Mouse (Mus musculus): ENCODE results near the gene Plaur. TPM values are rescaled to one million over a fixed set of nuclear protein-coding genes. Genes with fewer than 3 reads are reported as not detected.
A peak's percentile ranks its signal among the peaks of the same experiment; 100 is the strongest.

Plaur gene
- polyA plus RNA-seq, 1 experiment from 2014 or later = 8.7 TPM

DNA sequence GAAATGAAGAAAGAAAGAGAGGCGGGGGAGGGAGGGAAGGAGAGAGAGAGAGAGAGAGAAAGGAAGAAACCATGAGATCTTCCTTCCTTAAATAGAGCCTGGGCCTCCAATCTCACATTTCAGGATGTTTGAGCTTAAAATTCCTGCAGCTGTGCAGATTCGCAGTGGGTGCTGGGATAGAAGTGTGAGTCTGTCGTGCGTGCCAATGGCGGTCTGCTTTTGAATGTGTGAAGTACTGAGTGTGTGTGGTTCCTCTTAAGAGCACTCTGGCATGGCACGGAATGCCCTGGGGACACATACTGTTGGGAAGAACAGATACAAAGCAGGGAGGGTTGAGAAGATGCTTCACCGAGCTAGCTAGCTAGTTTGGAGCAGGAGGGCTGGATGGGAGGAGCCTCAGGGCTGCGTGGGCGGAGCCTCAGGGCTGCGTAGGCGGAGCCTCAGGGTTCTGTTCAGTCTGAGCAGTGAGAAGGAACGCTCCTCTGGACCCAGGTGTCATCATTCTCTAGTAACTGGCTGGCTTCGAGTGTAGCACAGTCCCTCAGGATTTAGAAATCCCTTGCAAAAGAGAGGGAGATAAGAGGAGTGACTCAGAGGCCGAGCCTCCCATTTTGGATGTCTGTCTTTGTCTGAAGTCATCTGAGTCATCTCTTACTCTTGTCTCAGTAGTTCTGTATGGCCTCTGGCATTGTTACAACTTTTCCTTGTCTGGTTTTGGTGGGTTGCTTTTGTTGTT is 13.3 kb upstream of the Plaur start:
- no peaks in the 10 kb centered on the region for H3K4me1 ChIP-seq (replicated peaks)
- H3K9ac ChIP-seq = no peak overlapping the region
- H3K4me2 ChIP-seq (replicated peaks) = no peak overlapping the region
- no peaks in the 10 kb centered on the region for H3K27me3 ChIP-seq (replicated peaks)
- no peak overlapping the region for H3K27ac ChIP-seq
- 46% methylated on average over 14 of the region's 14 CpGs for WGBS
- H3K9me3 ChIP-seq = no peaks in the 10 kb centered on the region
- no peak overlapping the region for H3K4me3 ChIP-seq (replicated peaks)
- H3K36me3 ChIP-seq = no peaks in the 10 kb centered on the region
- ATAC-seq = 0 out of 2 replicates have a peak, but pooled peaks have one; percentile 27

DNA sequence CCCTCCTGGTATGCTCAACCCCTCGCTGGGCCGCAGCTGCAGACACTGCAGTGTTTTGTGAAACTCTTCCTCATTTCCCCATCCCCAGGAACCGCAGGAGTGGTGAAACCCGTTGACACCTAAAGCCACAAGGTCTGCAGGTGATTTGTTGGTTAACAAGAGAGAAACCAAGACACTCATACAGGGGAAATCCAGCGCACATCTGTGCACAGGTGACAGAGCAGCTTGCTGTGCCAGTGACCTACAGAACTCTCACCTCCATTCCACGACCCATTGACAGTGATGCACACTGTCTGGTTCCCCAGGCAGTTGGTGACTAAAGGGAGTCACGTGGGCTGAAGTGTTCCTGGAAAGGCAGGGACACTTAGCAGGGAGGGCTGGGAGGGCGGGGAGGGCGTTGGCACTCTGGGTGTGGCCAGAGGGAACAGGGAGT is 11.7 kb upstream of the Plaur start:
- H3K4me3 ChIP-seq (replicated peaks) = no peak overlapping the region
- WGBS = 48% methylated on average over 9 of the region's 9 CpGs
- H3K4me1 ChIP-seq (replicated peaks) = no peaks in the 10 kb centered on the region
- ATAC-seq = peak; percentile 56
- H3K9me3 ChIP-seq = no peaks in the 10 kb centered on the region
- H3K4me2 ChIP-seq (replicated peaks) = no peak overlapping the region
- no peak overlapping the region for H3K27ac ChIP-seq
- H3K27me3 ChIP-seq (replicated peaks) = no peaks in the 10 kb centered on the region
- H3K36me3 ChIP-seq = no peaks in the 10 kb centered on the region
- no peak overlapping the region for H3K9ac ChIP-seq

DNA sequence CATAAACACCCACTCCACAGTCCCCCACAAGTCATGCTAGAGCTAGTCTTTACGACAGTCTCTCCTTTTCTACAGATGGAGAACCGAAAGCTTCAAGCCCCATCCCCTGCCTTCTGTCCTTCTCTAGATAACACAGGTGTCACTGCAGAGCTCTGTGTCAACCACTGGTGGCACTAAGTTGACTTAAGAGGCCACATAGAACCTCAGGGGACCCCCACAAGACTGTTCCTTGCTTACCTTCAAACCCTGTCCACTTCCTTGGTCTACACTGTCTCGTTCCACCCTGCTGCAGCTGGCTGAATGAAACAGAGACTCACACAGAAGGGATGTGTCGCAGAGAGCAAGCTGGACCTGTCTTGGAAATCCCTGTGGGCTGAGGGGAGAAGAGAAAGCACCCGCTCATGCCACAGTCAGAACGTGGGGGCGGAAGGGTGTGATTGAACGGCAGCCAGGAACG is 10.4 kb upstream of the Plaur start, which contains the start of gene Irgc1:
TSS of gene Irgc1 (minus strand) at position 443 of the 457 bp plus-strand sequence.
- WGBS = 75% methylated on average over 9 of the region's 9 CpGs
- no peak for ATAC-seq

DNA sequence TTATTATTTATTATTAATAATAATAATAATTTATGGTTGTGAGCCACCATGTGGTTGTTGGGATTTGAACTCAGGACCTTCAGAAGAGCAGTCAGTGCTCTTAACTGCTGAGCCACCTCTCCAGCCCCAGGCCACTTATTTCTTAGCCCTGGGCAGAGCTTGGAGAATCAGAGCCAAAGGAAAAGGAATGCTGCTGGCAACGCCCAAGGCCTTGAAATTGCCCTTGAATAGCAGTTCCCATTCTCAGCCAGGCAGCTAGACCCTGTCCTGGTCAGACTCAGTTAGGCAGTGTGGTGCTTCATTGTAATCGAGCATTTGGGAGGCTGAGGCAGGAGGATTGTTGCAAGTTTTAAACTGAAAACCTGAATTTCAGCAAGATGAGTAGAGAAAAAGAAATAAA is 8.1 kb upstream of the Plaur start:
- H3K9me3 ChIP-seq = no peaks in the 10 kb centered on the region
- H3K9ac ChIP-seq = no peak overlapping the region
- WGBS = 67% methylated on average over 2 of the region's 2 CpGs
- no peaks in the 10 kb centered on the region for H3K36me3 ChIP-seq
- H3K27me3 ChIP-seq (replicated peaks) = no peaks in the 10 kb centered on the region
- no peak overlapping the region for H3K4me3 ChIP-seq (replicated peaks)
- no peaks in the 10 kb centered on the region for H3K4me1 ChIP-seq (replicated peaks)
- H3K27ac ChIP-seq = no peak overlapping the region
- H3K4me2 ChIP-seq (replicated peaks) = no peak overlapping the region
- no peak for ATAC-seq

More for the DNA sequence above, 10.4 kb upstream of the Plaur start, which contains the start of gene Irgc1:
- no peak within 1 kb of the TSS for H3K4me3 ChIP-seq (replicated peaks)
- H3K4me2 ChIP-seq (replicated peaks) = no peak within 1 kb of the TSS
- H3K9me3 ChIP-seq = no peaks in the 10 kb centered on the region
- no peaks in the 10 kb centered on the region for H3K27me3 ChIP-seq (replicated peaks)
- no peaks in the 10 kb centered on the region for H3K36me3 ChIP-seq
- no peak within 1 kb of the TSS for H3K27ac ChIP-seq
- H3K4me1 ChIP-seq (replicated peaks) = no peaks in the 10 kb centered on the region
- no peak within 1 kb of the TSS for H3K9ac ChIP-seq

DNA sequence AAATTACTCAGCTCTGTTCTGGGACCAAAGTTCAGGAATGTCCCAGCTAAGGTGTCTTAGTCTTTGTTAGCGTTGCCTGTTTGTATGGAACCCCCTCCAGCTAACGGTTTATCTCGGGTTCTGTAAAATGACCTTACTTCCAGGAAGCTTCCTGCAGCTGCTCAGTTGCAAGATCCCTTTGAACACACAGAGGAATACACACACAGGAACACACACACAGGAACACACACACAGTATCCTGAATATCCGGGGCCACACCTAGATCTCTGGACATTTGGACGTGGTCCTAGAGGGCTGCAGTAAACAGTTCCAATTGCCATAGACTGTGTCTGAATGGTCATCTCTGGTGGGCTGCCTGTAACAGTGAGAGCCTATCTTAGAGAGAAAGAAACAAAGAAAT is 6.6 kb upstream of the Plaur start:
- no peak overlapping the region for H3K4me2 ChIP-seq (replicated peaks)
- H3K9ac ChIP-seq = no peak overlapping the region
- ATAC-seq = no peak
- H3K27ac ChIP-seq = no peak overlapping the region
- no peaks in the 10 kb centered on the region for H3K9me3 ChIP-seq
- H3K36me3 ChIP-seq = no peaks in the 10 kb centered on the region
- H3K4me1 ChIP-seq (replicated peaks) = peaks cover 9% of the 10 kb centered on the region; the same call in 1 of the 2 replicates
- H3K27me3 ChIP-seq (replicated peaks) = no peaks in the 10 kb centered on the region
- no peak overlapping the region for H3K4me3 ChIP-seq (replicated peaks)
- 67% methylated on average over 5 of the region's 5 CpGs for WGBS

DNA sequence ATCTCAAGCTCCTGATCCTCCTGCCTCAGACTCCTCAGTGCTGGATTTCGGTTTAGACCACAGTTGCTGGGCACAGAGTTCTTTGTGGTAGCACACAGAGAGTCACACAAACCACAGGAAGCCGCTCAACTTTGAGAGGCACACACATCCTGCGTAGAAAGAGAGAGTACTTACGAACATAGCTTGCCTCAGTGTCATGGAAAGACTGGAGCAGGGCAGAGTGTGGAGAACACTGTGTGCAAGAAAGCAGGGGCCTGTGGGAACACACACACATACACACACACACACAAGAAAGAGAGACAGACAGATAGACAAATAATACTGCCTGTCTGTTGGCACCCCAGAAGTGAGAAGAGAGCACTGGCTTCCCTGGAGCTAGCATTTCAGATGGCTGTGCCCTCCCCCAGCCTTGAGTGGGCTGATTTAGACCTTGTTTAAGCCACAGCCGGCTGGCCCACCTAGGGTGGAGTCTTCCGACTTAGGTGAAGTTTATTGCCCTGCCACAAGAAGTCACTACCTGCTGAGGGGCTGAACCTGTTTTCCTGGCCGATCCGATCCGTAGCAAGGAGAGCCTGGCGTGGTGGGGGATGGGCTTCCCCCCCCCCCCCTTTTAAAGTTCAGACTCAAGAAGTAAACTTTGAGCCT is 4.4 kb upstream of the Plaur start:
- Histone ChIP-seq H3K9ac (0 out of 2 replicates have a peak overlapping the region, but pooled peaks have one; percentile 17), H3K36me3 (no peaks in the 10 kb centered on the region), H3K27me3 (replicated peaks) (no peaks in the 10 kb centered on the region), H3K4me2 (replicated peaks) (no peak overlapping the region), H3K27ac (no peak overlapping the region), H3K9me3 (no peaks in the 10 kb centered on the region), H3K4me3 (replicated peaks) (no peak overlapping the region), H3K4me1 (replicated peaks) (peaks cover 19% of the 10 kb centered on the region)
- ATAC-seq = 0 out of 2 replicates have a peak, but pooled peaks have one; percentile 14
- WGBS = 51% methylated on average over 10 of the region's 10 CpGs

DNA sequence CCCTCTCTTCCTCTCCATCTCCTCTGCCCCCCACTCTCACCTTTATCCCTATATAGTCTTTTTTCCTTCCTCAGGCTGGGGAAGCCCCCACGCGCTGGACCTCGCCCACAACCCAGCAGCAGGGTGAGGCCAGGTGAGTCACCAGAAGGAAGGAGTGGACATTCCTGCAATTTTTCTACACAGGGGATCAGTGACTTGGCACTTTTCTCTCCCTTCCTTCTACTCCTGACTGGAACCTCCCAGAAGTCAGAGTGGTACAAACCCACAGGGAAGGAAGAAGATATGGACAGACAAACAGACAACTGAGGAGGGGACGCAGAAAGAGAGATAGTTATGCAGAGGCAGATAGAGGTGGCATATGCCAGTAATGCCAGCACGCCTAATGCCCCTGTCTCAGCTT is 2.8 kb upstream of the Plaur start:
- ATAC-seq = peak; percentile 50
- Histone ChIP-seq H3K4me3 (replicated peaks) (no peak overlapping the region), H3K9ac (no peak overlapping the region), H3K36me3 (no peaks in the 10 kb centered on the region), H3K4me2 (replicated peaks) (no peak overlapping the region), H3K27me3 (replicated peaks) (no peaks in the 10 kb centered on the region), H3K4me1 (replicated peaks) (peaks cover 19% of the 10 kb centered on the region), H3K9me3 (no peaks in the 10 kb centered on the region), H3K27ac (0 out of 2 replicates have a peak overlapping the region, but pooled peaks have one; percentile 6)
- 60% methylated on average over 5 of the region's 5 CpGs for WGBS

DNA sequence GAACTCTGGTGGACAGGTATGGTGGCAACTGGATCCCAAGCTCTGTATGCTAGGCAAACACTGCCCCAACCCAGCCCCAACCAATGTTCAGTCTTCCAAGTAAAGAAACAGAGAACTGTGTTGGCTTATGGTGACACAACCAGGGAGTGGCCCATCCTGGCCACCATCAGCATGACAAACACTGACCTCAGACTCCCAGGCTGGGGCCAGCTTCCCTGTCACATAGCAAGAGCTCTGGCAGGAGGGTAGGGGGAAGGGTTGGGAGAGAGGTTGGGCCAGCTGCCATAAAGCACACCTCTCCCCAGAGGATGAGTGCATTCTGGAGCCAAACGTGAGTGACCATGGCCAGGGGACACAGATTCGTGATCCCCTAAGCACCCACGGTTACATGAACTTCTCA is 2.4 kb upstream of the Plaur start:
- Histone ChIP-seq H3K9ac (no peak overlapping the region), H3K4me3 (replicated peaks) (no peak overlapping the region), H3K9me3 (no peaks in the 10 kb centered on the region), H3K27me3 (replicated peaks) (no peaks in the 10 kb centered on the region), H3K27ac (0 out of 2 replicates have a peak overlapping the region, but pooled peaks have one; percentile 6), H3K4me1 (replicated peaks) (peaks cover 19% of the 10 kb centered on the region), H3K4me2 (replicated peaks) (no peak overlapping the region), H3K36me3 (no peaks in the 10 kb centered on the region)
- 47% methylated on average over 3 of the region's 3 CpGs for WGBS
- peak; percentile 62 for ATAC-seq

DNA sequence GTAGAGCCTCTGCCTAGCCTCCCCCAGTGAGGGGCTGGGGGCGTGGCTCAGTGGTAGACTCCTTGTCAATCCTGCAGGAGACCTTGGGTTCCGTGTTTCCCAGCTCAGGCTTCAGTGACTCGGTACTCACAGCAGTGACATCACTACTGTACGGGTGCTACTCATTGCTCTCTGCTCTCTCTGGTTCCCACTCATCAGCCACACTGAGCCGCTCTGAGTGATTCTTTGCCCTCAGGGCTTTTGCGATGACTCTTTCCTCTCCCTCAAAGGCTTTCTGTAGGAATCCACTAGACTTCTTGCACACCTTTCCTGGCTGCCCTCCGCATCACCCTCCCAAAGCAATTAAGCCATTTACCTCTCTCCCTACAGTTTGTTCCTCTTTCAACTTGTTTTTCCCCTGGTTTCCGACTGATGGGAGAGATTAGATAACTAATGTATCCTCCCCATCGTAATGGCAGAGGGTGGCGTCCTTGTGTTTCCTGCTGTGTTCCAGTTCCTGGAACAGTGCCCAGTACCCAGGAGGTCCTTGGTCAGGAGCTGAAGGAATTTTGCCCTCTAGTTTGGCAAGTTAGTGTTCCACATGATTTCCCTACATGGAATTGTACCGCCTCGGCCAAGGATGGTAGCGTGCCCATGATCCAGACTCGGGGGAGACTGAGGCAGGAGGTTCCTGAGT is 770 bp upstream of the Plaur start:
- H3K4me2 ChIP-seq (replicated peaks) = peak overlapping the region; percentile 75; the same call in 1 of the 2 replicates
- H3K27me3 ChIP-seq (replicated peaks) = no peaks in the 10 kb centered on the region
- no peak overlapping the region for H3K4me3 ChIP-seq (replicated peaks)
- H3K36me3 ChIP-seq = no peaks in the 10 kb centered on the region
- WGBS = 36% methylated on average over 14 of the region's 14 CpGs
- ATAC-seq = peak; percentile 27; the same call in 1 of the 2 replicates
- H3K27ac ChIP-seq = 0 out of 2 replicates have a peak overlapping the region, but pooled peaks have one; percentile 28
- no peak overlapping the region for H3K9ac ChIP-seq
- H3K9me3 ChIP-seq = no peaks in the 10 kb centered on the region
- H3K4me1 ChIP-seq (replicated peaks) = peaks cover 19% of the 10 kb centered on the region

DNA sequence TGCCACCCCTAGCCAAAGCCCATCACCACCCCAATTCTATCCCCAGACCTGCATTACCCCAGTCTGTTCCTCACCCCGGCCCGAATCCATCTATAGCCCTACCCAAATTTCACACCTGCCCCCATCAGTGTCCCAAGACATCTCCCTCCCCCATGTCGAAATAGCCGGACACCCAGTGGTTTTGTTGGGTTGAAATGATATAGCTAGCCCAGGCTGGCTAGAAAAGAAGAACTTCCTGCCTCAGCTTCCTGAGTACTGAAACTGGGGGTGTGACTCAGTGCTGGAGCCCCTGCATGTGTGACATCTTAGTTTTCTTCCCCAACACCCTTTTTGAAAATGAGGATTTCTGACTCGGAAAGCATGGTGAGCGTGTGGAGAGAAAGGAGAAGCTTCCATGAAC is 4.6 kb downstream of the Plaur start:
- no peak overlapping the region for H3K9ac ChIP-seq
- no peak overlapping the region for H3K4me2 ChIP-seq (replicated peaks)
- no peak for ATAC-seq
- no peaks in the 10 kb centered on the region for H3K9me3 ChIP-seq
- H3K27ac ChIP-seq = no peak overlapping the region
- WGBS = 93% methylated on average over 6 of the region's 6 CpGs
- no peak overlapping the region for H3K4me3 ChIP-seq (replicated peaks)
- H3K4me1 ChIP-seq (replicated peaks) = peaks cover 6% of the 10 kb centered on the region
- H3K27me3 ChIP-seq (replicated peaks) = no peaks in the 10 kb centered on the region
- peaks cover 7% of the 10 kb centered on the region; the same call in 1 of the 2 replicates for H3K36me3 ChIP-seq

DNA sequence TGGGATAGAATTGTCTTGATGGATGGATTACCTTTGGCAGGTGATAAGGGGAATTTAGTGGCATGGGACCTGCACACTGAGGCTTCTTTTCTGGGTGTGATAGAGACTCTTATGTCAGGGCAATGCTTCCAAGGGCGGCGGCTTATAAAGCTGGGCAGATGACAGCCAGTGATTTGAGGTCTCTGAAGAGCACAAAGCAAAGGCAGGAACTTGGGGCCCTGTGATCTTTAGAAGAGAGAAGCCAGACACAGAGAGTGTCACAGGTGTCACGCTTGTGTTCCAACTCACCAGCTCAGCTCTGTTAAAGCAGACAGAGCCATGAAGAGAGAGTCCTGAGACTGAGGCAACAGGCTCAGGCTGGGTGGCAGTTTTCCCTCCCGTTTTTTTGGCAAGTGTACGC is 5.6 kb downstream of the Plaur start:
- H3K4me3 ChIP-seq (replicated peaks) = no peak overlapping the region
- H3K27me3 ChIP-seq (replicated peaks) = no peaks in the 10 kb centered on the region
- 76% methylated on average over 5 of the region's 5 CpGs for WGBS
- H3K4me2 ChIP-seq (replicated peaks) = no peak overlapping the region
- no peak overlapping the region for H3K9ac ChIP-seq
- H3K4me1 ChIP-seq (replicated peaks) = no peaks in the 10 kb centered on the region
- no peaks in the 10 kb centered on the region for H3K9me3 ChIP-seq
- H3K27ac ChIP-seq = no peak overlapping the region
- no peak for ATAC-seq
- peaks cover 9% of the 10 kb centered on the region; the same call in 1 of the 2 replicates for H3K36me3 ChIP-seq

DNA sequence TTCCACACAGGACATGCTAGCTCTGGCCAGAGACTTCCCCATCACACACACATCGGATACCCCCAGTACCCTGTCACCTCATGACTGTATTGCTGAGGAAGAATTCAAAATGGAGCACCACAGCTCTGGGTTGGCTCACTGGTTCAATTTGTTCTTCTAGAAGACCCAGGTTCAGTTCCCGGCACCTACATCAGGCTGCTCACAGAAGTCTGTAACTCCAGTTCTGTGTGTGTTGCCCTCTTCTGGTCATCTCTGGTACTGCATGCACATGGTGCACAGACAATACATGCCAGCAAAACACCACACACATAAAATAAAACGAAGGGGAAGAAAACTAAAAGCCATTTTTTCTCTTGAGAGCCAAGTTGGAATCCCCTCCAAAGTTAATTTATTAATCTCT is 6.8 kb downstream of the Plaur start:
- no peak for ATAC-seq
- Histone ChIP-seq H3K27me3 (replicated peaks) (no peaks in the 10 kb centered on the region), H3K4me2 (replicated peaks) (no peak overlapping the region), H3K9ac (no peak overlapping the region), H3K36me3 (peaks cover 10% of the 10 kb centered on the region; the same call in 1 of the 2 replicates), H3K27ac (no peak overlapping the region), H3K4me3 (replicated peaks) (no peak overlapping the region), H3K4me1 (replicated peaks) (no peaks in the 10 kb centered on the region), H3K9me3 (no peaks in the 10 kb centered on the region)
- 86% methylated on average over 3 of the region's 3 CpGs for WGBS

All from intestine, embryonic 15.5 days (tissue).